Mouse (Mus musculus) MEL (cell line): ENCODE data around the gene S100a13.

Experiments used
- EP300 ChIP-seq, 2 experiments: IDR thresholded peaks; 2 replicates each; pipeline ENCODE4 v1.6.1; 2011; ENCODE audit warnings: improper control_type of control experiment in 2 of 2, low read length in 2 of 2, low read depth in 1 of 2, mild to moderate bottlenecking in 1 of 2
- POLR2A ChIP-seq, 2 experiments: IDR thresholded peaks; 2 replicates each; pipeline ENCODE4 v1.6.1; 2011 to 2012; ENCODE audit warnings: low read length in 2 of 2, mild to moderate bottlenecking in 2 of 2, control low read depth in 1 of 2, improper control_type of control experiment in 1 of 2, low read depth in 1 of 2, moderate library complexity in 1 of 2; ENCODE audit not compliant: control insufficient read depth in 1 of 2, insufficient read depth in 1 of 2, poor library complexity in 1 of 2
- UBTF ChIP-seq: IDR thresholded peaks from 2 replicates; pipeline ENCODE4 v1.6.1; 2012; ENCODE audit warnings: low read depth, mild to moderate bottlenecking, inconsistent platforms, low read length, improper control_type of control experiment, moderate library complexity, borderline replicate concordance; ENCODE audit not compliant: insufficient read depth
- ZMIZ1 ChIP-seq: IDR thresholded peaks from 2 replicates; pipeline ENCODE4 v1.6.1; 2012; ENCODE audit warnings: low read depth, mild to moderate bottlenecking, inconsistent platforms, low read length, improper control_type of control experiment, moderate library complexity

GRCm38 (mm10) chr3:90537141-90537904 lies 23.1 kb downstream of the S100a13 start, which contains the start of gene S100a16:
- TF ChIP-seq EP300 (IDR thresholded peaks at IDR 0.05; ENCODE audit: low read depth in 1 of 2, low read length in 2 of 2), result no peak
- no peak for TF ChIP-seq ZMIZ1
- no peak for TF ChIP-seq UBTF
- TF ChIP-seq POLR2A (IDR thresholded peaks at IDR 0.05; ENCODE audit: control insufficient read depth in 1 of 2, insufficient read depth in 1 of 2, low read depth in 1 of 2, low read length in 2 of 2, poor library complexity in 1 of 2), result no peak
